Mouse (Mus musculus) liver, adult 2 months (tissue): ENCODE data around the gene Tpra1.

Experiments used
- CTCF ChIP-seq: fragments of 200-500 bp; IDR thresholded peaks from 2 replicates; pipeline ENCODE4 v1.5.1; 2011; ENCODE audit warnings: low read depth, low read length, control low read depth
- POLR2A ChIP-seq: fragments of 200-500 bp; IDR thresholded peaks from 2 replicates; pipeline ENCODE4 v1.6.1; 2011; ENCODE audit warnings: low read length, control low read depth; ENCODE audit not compliant: insufficient read depth; ENCODE audit errors: extremely low read depth

DNA sequence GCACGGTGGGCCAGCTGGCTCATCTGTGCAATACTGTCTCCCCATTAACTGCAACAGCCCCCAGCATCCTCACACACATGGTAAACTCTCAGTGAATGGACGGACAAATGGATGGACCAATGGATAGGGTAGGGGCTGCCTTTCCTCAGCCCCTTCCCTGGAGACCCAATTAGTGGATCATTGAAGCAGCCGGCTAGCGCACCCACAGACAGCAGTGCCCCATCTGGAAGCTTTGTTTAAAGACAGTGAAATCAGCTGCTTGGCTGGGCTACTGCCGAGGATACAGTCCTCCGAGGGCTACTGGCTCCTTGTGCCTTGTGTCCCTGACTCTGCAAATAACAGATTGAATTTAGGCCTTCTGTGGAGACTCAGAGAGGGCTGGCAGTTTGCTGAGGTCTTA lies 27.4 kb downstream of the Tpra1 start:
- TF ChIP-seq POLR2A (no peak), CTCF (no peak)
